ENCODE assay signal across 9 mouse cellular contexts in the genomic region with DNA sequence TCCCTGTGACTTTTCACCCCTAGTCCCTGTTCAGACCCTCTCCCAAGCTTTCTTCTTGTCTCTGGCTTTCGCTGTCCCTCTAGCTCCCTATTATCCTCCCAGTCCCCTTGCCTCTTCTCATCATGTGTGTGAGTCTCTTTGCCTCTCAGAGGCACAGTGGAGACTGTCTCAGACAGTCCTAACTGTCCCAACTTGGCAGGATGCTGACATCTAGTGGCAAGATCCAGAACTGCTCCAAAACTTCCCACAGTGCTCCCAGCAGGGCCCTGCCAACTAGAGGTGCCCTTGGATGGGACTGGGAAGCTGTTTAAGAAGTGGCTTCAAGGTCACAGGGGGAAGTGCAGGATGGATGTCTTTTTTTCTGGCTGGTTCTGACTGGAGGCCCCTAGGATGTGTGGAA. TPM values are rescaled to one million over a fixed set of nuclear protein-coding genes. Genes with fewer than 3 reads are reported as not detected.
DNase-seq lines count a peak whose midpoint lies in the region; ATAC-seq and TF ChIP-seq lines count a peak whose summit lies in the region.
"Had no signal": no experiment of that assay in that cellular context is flagged by ENCODE, and none has a peak within 500 bp of the region (broad histone marks: within the 10 kb centered on the region; RNA-seq: fewer than 3 reads in every experiment).

No protein-coding gene starts in this region.

- H3K4me3 ChIP-seq in E14TG2a.4 (replicated peaks; ENCODE audit: low read length): no peak overlapping the region
- H3K4me3 ChIP-seq in forebrain, embryonic 14.5 days (ENCODE audit: low read depth, low read length): no peak overlapping the region
- H3K4me3 ChIP-seq in liver, embryonic 14.5 days (ENCODE audit: insufficient read depth in 1 of 2, low read depth in 2 of 2, low read length in 2 of 2): no peak overlapping the region
- no peak overlapping the region for H3K4me3 ChIP-seq in neural tube, embryonic 14.5 days (ENCODE audit: low read depth, low read length)
- H3K4me3 ChIP-seq: heart, embryonic 13.5 days had no signal

- no peaks in the 10 kb centered on the region for H3K36me3 ChIP-seq in E14TG2a.4 (ENCODE audit: insufficient read depth, low read length)
- H3K36me3 ChIP-seq in forebrain, embryonic 14.5 days (ENCODE audit: control insufficient read depth, insufficient read depth, low read length): no peaks in the 10 kb centered on the region
- H3K36me3 ChIP-seq in liver, embryonic 14.5 days (replicated peaks; ENCODE audit: control insufficient read depth, insufficient read depth, low read depth): no peaks in the 10 kb centered on the region
- H3K36me3 ChIP-seq in neural tube, embryonic 14.5 days (ENCODE audit: control insufficient read depth, insufficient read depth, low read length): no peaks in the 10 kb centered on the region
- H3K36me3 ChIP-seq: heart, embryonic 13.5 days had no signal

- intact Hi-C loops in heart, postnatal 14 days (cut with DNase I): loop anchor here (2.0 to 5.0 kb wide), 3 partner anchors 22 to 214 kb away; no protein-coding TSS in a partner anchor

- H3K27ac ChIP-seq in forebrain, embryonic 14.5 days (ENCODE audit: low read depth, low read length): no peak overlapping the region
- H3K27ac ChIP-seq in liver, embryonic 14.5 days: no peak overlapping the region
- no peak overlapping the region for H3K27ac ChIP-seq in neural tube, embryonic 14.5 days (ENCODE audit: low read depth, low read length)
- H3K27ac ChIP-seq: heart, embryonic 13.5 days had no signal

- no peaks in the 10 kb centered on the region for H3K9me3 ChIP-seq in E14TG2a.4 (ENCODE audit: low read length)
- H3K9me3 ChIP-seq in forebrain, embryonic 14.5 days (replicated peaks; ENCODE audit: control insufficient read depth, low read length): no peaks in the 10 kb centered on the region
- no peaks in the 10 kb centered on the region for H3K9me3 ChIP-seq in liver, embryonic 14.5 days (ENCODE audit: control insufficient read depth, low read length)
- H3K9me3 ChIP-seq in neural tube, embryonic 14.5 days (ENCODE audit: control insufficient read depth, low read length): no peaks in the 10 kb centered on the region
- H3K9me3 ChIP-seq: heart, embryonic 13.5 days had no signal

- WGBS in forebrain, embryonic 14.5 days: 13% methylated on average over 1 of the region's 1 CpGs
- WGBS in liver, embryonic 14.5 days (ENCODE audit: insufficient replicate concordance): 0% methylated on average over 1 of the region's 1 CpGs
- WGBS in neural tube, embryonic 14.5 days: 22% methylated on average over 1 of the region's 1 CpGs

- H3K4me2 ChIP-seq in forebrain, embryonic 14.5 days (ENCODE audit: low read length): no peak overlapping the region
- H3K4me2 ChIP-seq in liver, embryonic 14.5 days (ENCODE audit: low read depth): no peak overlapping the region
- no peak overlapping the region for H3K4me2 ChIP-seq in neural tube, embryonic 14.5 days (ENCODE audit: low read depth, low read length)
- H3K4me2 ChIP-seq: heart, embryonic 13.5 days had no signal

- peak; percentile 82 for ATAC-seq in cerebellum, adult (ENCODE audit: insufficient number of reproducible peaks, low FRiP score, low TSS enrichment)
- ATAC-seq in forebrain, embryonic 14.5 days: peak; percentile 90
- no peak for ATAC-seq in liver, embryonic 14.5 days (ENCODE audit: insufficient read depth)
- peak; percentile 98 for ATAC-seq in neural tube, embryonic 14.5 days (ENCODE audit: low read depth)

- no peak for TF ChIP-seq EP300 in liver, embryonic 14.5 days (IDR thresholded peaks at IDR 0.05; ENCODE audit: low read depth)

- H3K4me1 ChIP-seq in E14TG2a.4 (replicated peaks; ENCODE audit: low read depth, low read length): no peaks in the 10 kb centered on the region
- H3K4me1 ChIP-seq in forebrain, embryonic 14.5 days (ENCODE audit: control insufficient read depth, insufficient read depth, low read length): no peaks in the 10 kb centered on the region
- no peaks in the 10 kb centered on the region for H3K4me1 ChIP-seq in liver, embryonic 14.5 days (replicated peaks; ENCODE audit: control insufficient read depth in 2 of 2, insufficient read depth in 2 of 2, low read length in 1 of 2)
- no peaks in the 10 kb centered on the region for H3K4me1 ChIP-seq in neural tube, embryonic 14.5 days (ENCODE audit: control insufficient read depth, insufficient read depth, low read length)
- H3K4me1 ChIP-seq: heart, embryonic 13.5 days had no signal

- TF ChIP-seq CTCF in E14TG2a.4 (conservative IDR thresholded peaks at IDR 0.05; ENCODE audit: low read length): peak; percentile 93
- TF ChIP-seq CTCF in liver, embryonic 14.5 days (IDR thresholded peaks at IDR 0.05; ENCODE audit: low read depth): peak; percentile 86

- no peak overlapping the region for H3K9ac ChIP-seq in forebrain, embryonic 14.5 days (ENCODE audit: low read length)
- no peak overlapping the region for H3K9ac ChIP-seq in liver, embryonic 14.5 days (replicated peaks)
- no peak overlapping the region for H3K9ac ChIP-seq in neural tube, embryonic 14.5 days (replicated peaks; ENCODE audit: low read depth, low read length)
- H3K9ac ChIP-seq: heart, embryonic 13.5 days had no signal

- DNase-seq in forebrain, embryonic 14.5 days (ENCODE audit: low spot score): peak; percentile 93
- peak; percentile 81 to 91 for DNase-seq in heart, postnatal 14 days
- DNase-seq in kidney, postnatal 4 days: peak; percentile 87 to 89
- DNase-seq in liver, embryonic 14.5 days (ENCODE audit: low read depth in 3 of 3, low spot score in 3 of 3): peak; percentile 22 to 28 (median 24)
- peak; percentile 45 for DNase-seq in telencephalon, adult 2 months (ENCODE audit: low read depth, low spot score)

- H3K27me3 ChIP-seq in E14TG2a.4 (ENCODE audit: insufficient read depth, low read length): peaks cover 7% of the 10 kb centered on the region; the same call in 1 of the 2 replicates
- no peaks in the 10 kb centered on the region for H3K27me3 ChIP-seq in forebrain, embryonic 14.5 days (replicated peaks; ENCODE audit: control insufficient read depth, insufficient read depth, low read length)
- H3K27me3 ChIP-seq in liver, embryonic 14.5 days (ENCODE audit: control insufficient read depth, insufficient read depth, low read length): no peaks in the 10 kb centered on the region
- H3K27me3 ChIP-seq in neural tube, embryonic 14.5 days (ENCODE audit: control insufficient read depth, insufficient read depth, low read length): no peaks in the 10 kb centered on the region
- H3K27me3 ChIP-seq: heart, embryonic 13.5 days had no signal

RNA-seq across cellular contexts. Expression of a gene that starts 13.9 kb away (rescaled TPM):
- 0.69 and 0.86 TPM in 2 replicates for polyA plus RNA-seq in forebrain, embryonic 14.5 days (2014; fragmentation: Nextera tagmentation; extraction: Ambion mirVana)
- total RNA-seq in heart, postnatal 14 days (2021): not detected
- not detected in 2 replicates for polyA plus RNA-seq in liver, embryonic 14.5 days (2012; rRNA removed)
- polyA plus RNA-seq in liver, embryonic 14.5 days (2014; fragmentation: Nextera tagmentation; extraction: Ambion mirVana): not detected in 2 replicates
- 0.50 and 0.66 TPM in 2 replicates for polyA plus RNA-seq in neural tube, embryonic 14.5 days (2014; fragmentation: Nextera tagmentation; extraction: Ambion mirVana)
- polyA plus RNA-seq: heart, embryonic 13.5 days had no signal

RNA-seq across cellular contexts. Expression of a gene that starts 38.7 kb away (rescaled TPM):
- polyA plus RNA-seq in forebrain, embryonic 14.5 days (2014; fragmentation: Nextera tagmentation; extraction: Ambion mirVana): not detected in 2 replicates
- not detected for total RNA-seq in heart, postnatal 14 days (2021)
- polyA plus RNA-seq in liver, embryonic 14.5 days (2012; rRNA removed): not detected in 2 replicates
- polyA plus RNA-seq in liver, embryonic 14.5 days (2014; fragmentation: Nextera tagmentation; extraction: Ambion mirVana): not detected in 2 replicates
- polyA plus RNA-seq in neural tube, embryonic 14.5 days (2014; fragmentation: Nextera tagmentation; extraction: Ambion mirVana): not detected in 2 replicates
- polyA plus RNA-seq: heart, embryonic 13.5 days had no signal

RNA-seq across cellular contexts. Expression of a gene that starts 53.1 kb away (rescaled TPM):
- polyA plus RNA-seq in forebrain, embryonic 14.5 days (2014; fragmentation: Nextera tagmentation; extraction: Ambion mirVana): not detected in 2 replicates
- total RNA-seq in heart, postnatal 14 days (2021): not detected
- not detected in 2 replicates for polyA plus RNA-seq in liver, embryonic 14.5 days (2012; rRNA removed)
- not detected in 2 replicates for polyA plus RNA-seq in liver, embryonic 14.5 days (2014; fragmentation: Nextera tagmentation; extraction: Ambion mirVana)
- polyA plus RNA-seq in neural tube, embryonic 14.5 days (2014; fragmentation: Nextera tagmentation; extraction: Ambion mirVana): not detected in 2 replicates
- polyA plus RNA-seq: heart, embryonic 13.5 days had no signal

RNA-seq across cellular contexts. Expression of a gene that starts 55.6 kb away (rescaled TPM):
- polyA plus RNA-seq in forebrain, embryonic 14.5 days (2014; fragmentation: Nextera tagmentation; extraction: Ambion mirVana): not detected in 2 replicates
- not detected for total RNA-seq in heart, postnatal 14 days (2021)
- polyA plus RNA-seq in liver, embryonic 14.5 days (2012; rRNA removed): not detected in 2 replicates
- not detected in 2 replicates for polyA plus RNA-seq in liver, embryonic 14.5 days (2014; fragmentation: Nextera tagmentation; extraction: Ambion mirVana)
- polyA plus RNA-seq in neural tube, embryonic 14.5 days (2014; fragmentation: Nextera tagmentation; extraction: Ambion mirVana): not detected in 2 replicates
- polyA plus RNA-seq: heart, embryonic 13.5 days had no signal

Comparison
In these comparisons a context has a peak if more than half of its experiments do, and no peak if none do; other contexts are left out.
1. DNase-seq: peak in every context shown above with its lines; median percentile 93 in forebrain, embryonic 14.5 days; 88 in kidney, postnatal 4 days; 86 in heart, postnatal 14 days; 45 in telencephalon, adult 2 months; 24 in liver, embryonic 14.5 days.